19 mouse cellular contexts compared by ENCODE assay signal in the genomic region with DNA sequence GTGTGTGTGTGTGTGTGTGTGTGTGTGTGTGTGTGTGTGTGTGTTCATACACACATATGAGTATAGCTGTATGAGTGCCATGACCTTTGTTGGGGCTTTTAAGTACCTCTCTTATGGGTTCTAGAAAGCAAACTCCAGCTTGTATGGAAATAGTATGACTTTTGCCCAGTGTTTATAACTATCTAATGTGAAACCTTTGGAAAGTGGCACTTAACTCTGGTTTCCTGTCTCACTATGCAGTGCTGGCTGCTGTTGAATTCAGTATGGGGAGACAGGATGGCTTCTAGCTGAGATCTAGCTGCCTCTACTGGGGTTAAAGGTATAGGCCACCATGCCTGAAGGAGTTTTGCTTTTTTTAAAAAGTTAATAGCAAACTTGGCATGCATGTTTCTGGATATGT. TPM values are rescaled to one million over a fixed set of nuclear protein-coding genes. Genes with fewer than 3 reads are reported as not detected.
A peak's percentile ranks its signal among the peaks of the same experiment; 100 is the strongest.
DNase-seq lines count a peak whose midpoint lies in the region; ATAC-seq and TF ChIP-seq lines count a peak whose summit lies in the region.
"Had no signal": no experiment of that assay in that cellular context is flagged by ENCODE, and none has a peak within 500 bp of the region (broad histone marks: within the 10 kb centered on the region; RNA-seq: fewer than 3 reads in every experiment).

No protein-coding gene starts in this region.

- no peak overlapping the region for H3K9ac ChIP-seq in heart, adult 2 months (ENCODE audit: low read depth, low read length)
- H3K9ac ChIP-seq: forebrain, embryonic 13.5 days; forebrain, postnatal 0 days; hindbrain, embryonic 14.5 days had no signal

- no peak overlapping the region for H3K27ac ChIP-seq in heart, adult 2 months
- H3K27ac ChIP-seq in limb, embryonic 10.5 days: no peak overlapping the region
- H3K27ac ChIP-seq: embryonic facial prominence, embryonic 10.5 days; forebrain, embryonic 13.5 days; gastrocnemius, adult 2 months; hindbrain, embryonic 10.5 days; hindbrain, embryonic 14.5 days had no signal

- H3K9me3 ChIP-seq in limb, embryonic 10.5 days (replicated peaks): no peaks in the 10 kb centered on the region
- H3K9me3 ChIP-seq: embryonic facial prominence, embryonic 10.5 days; forebrain, embryonic 13.5 days; G1E; hindbrain, embryonic 10.5 days had no signal

- ATAC-seq in inflammation-experienced regulatory T-cells, adult 6 months: peak; percentile 76
- ATAC-seq: forebrain, embryonic 13.5 days; forebrain, postnatal 0 days had no signal

- no peak for TF ChIP-seq CTCF in heart, adult 2 months (IDR thresholded peaks at IDR 0.05)

- TF ChIP-seq POLR2A in heart, adult 2 months (IDR thresholded peaks at IDR 0.05; ENCODE audit: insufficient read depth, low read depth, low read length): no peak

- H3K4me1 ChIP-seq in heart, adult 2 months (ENCODE audit: control insufficient read depth, insufficient read depth, low read length): no peaks in the 10 kb centered on the region; the same call in none of the 2 replicates
- no peaks in the 10 kb centered on the region for H3K4me1 ChIP-seq in limb, embryonic 10.5 days

- H3K36me3 ChIP-seq in heart, adult 2 months (ENCODE audit: control insufficient read depth, insufficient read depth, low read length): peaks cover 6% of the 10 kb centered on the region
- H3K36me3 ChIP-seq in limb, embryonic 10.5 days: peaks cover 23% of the 10 kb centered on the region

- no peak for TF ChIP-seq EP300 in heart, adult 2 months (IDR thresholded peaks at IDR 0.05; ENCODE audit: insufficient read depth, low read depth, low read length)

- H3K27me3 ChIP-seq in heart, adult 2 months (ENCODE audit: control insufficient read depth, insufficient read depth, low read length): no peaks in the 10 kb centered on the region
- no peaks in the 10 kb centered on the region for H3K27me3 ChIP-seq in limb, embryonic 10.5 days (ENCODE audit: low read depth, poor library complexity, severe bottlenecking)
- H3K27me3 ChIP-seq: forebrain, embryonic 13.5 days had no signal

- intact Hi-C loops in heart, adult 2 months (cut with DNase I): no loop called here

- peaks cover 5% of the 10 kb centered on the region for H3K79me2 ChIP-seq in heart, adult 2 months (replicated peaks; ENCODE audit: control insufficient read depth, insufficient read depth, low read length)

- H3K4me3 ChIP-seq in heart, adult 2 months: no peak overlapping the region
- no peak overlapping the region for H3K4me3 ChIP-seq in limb, embryonic 10.5 days
- H3K4me3 ChIP-seq: embryonic facial prominence, embryonic 10.5 days; forebrain, embryonic 13.5 days; gastrocnemius, adult 2 months; hindbrain, embryonic 10.5 days had no signal

- peak; percentile 9 for DNase-seq in heart, adult 11 months
- DNase-seq in heart, adult 2 months: no peak
- DNase-seq in 416B (ENCODE audit: low read depth): peak; percentile 40
- peak; percentile 28 for DNase-seq in T-cell, adult 2 months (ENCODE audit: low spot score)
- DNase-seq in limb, embryonic 10.5 days (ENCODE audit: low spot score): no peak
- no peak for DNase-seq in kidney, postnatal 25 days
- DNase-seq: adrenal gland, adult 2 months; adrenal gland, postnatal 25 days; cerebellum, adult 18-20 months; cerebellum, postnatal 10 days; forebrain, postnatal 0 days; gastrocnemius, adult 2 months; gastrocnemius, postnatal 25 days had no signal

RNA-seq across cellular contexts. Expression of a gene that starts 16.6 kb away (rescaled TPM):
- 10 to 100 TPM; 40.0 to 45.3 TPM for total RNA-seq in heart, adult 2 months (2021)
- 17.7 and 21.0 TPM in 2 replicates for polyA plus RNA-seq in heart, adult 2 months (2012; rRNA removed)
- 10 to 100 TPM; 14.9 to 34.0 (median 28.3) TPM for polyA plus RNA-seq in inflammation-experienced regulatory T-cells, adult 6 months (2017; shearing (Covaris generic))
- polyA plus RNA-seq in limb, embryonic 10.5 days (2016; fragmentation: Nextera tagmentation; extraction: Ambion mirVana): 14.3 and 15.6 TPM in 2 replicates

RNA-seq across cellular contexts. Expression of a gene that starts 44.6 kb away (rescaled TPM):
- total RNA-seq in heart, adult 2 months (2021): 10 to 100 TPM; 35.7 to 36.5 TPM
- 45.6 and 45.9 TPM in 2 replicates for polyA plus RNA-seq in heart, adult 2 months (2012; rRNA removed)
- 10 to 100 TPM; 19.6 to 25.8 (median 24.2) TPM for polyA plus RNA-seq in inflammation-experienced regulatory T-cells, adult 6 months (2017; shearing (Covaris generic))
- polyA plus RNA-seq in limb, embryonic 10.5 days (2016; fragmentation: Nextera tagmentation; extraction: Ambion mirVana): 3.4 and 5.1 TPM in 2 replicates

RNA-seq across cellular contexts. Expression of a gene that starts 55.6 kb away (rescaled TPM):
- total RNA-seq in heart, adult 2 months (2021): 10 to 100 TPM; 16.6 to 17.1 TPM
- polyA plus RNA-seq in heart, adult 2 months (2012; rRNA removed): 32.9 and 33.7 TPM in 2 replicates
- 10 to 100 TPM; 35.6 to 48.0 (median 37.0) TPM for polyA plus RNA-seq in inflammation-experienced regulatory T-cells, adult 6 months (2017; shearing (Covaris generic))
- 26.5 and 31.6 TPM in 2 replicates for polyA plus RNA-seq in limb, embryonic 10.5 days (2016; fragmentation: Nextera tagmentation; extraction: Ambion mirVana)

Comparison
In these comparisons a context has a peak if more than half of its experiments do, and no peak if none do; other contexts are left out.
1. DNase-seq: peak in heart, adult 11 months (single experiment), 416B (single experiment) and T-cell, adult 2 months (single experiment); none in heart, adult 2 months (0 of 2), limb, embryonic 10.5 days (single experiment) and kidney, postnatal 25 days (0 of 2).